Mouse (Mus musculus): ENCODE data around the gene Hist1h1t.
A peak's percentile ranks its signal among the peaks of the same experiment; 100 is the strongest.

- peak; percentile 99 for TF ChIP-seq POLR2A (IDR thresholded peaks at IDR 0.05; ENCODE audit: insufficient read depth, low read length)
- TF ChIP-seq CTCF (IDR thresholded peaks at IDR 0.05; ENCODE audit: low read depth, low read length): no peak
- TF ChIP-seq EP300 (IDR thresholded peaks at IDR 0.05; ENCODE audit: insufficient read depth, low read depth, low read length): peak; percentile 84
These were observed 43.7 kb downstream of the Hist1h1t start for GRCm38 (mm10) chr13:23739069-23739921.

Data from ES-Bruce4 (cell line).